Mouse (Mus musculus): ENCODE results near the gene Tedc1. TPM values are rescaled to one million over a fixed set of nuclear protein-coding genes. Genes with fewer than 3 reads are reported as not detected.

The Tedc1 gene
- polyA plus RNA-seq, 1 experiment: 2.0 TPM

- no peak for TF ChIP-seq POLR2A (IDR thresholded peaks at IDR 0.05; ENCODE audit: extremely low read depth, insufficient read depth, low read length)
- no peak for TF ChIP-seq CTCF (IDR thresholded peaks at IDR 0.05; ENCODE audit: extremely low read depth, insufficient read depth, low read length)
- no peaks in the 10 kb centered on the region for H3K4me1 ChIP-seq (ENCODE audit: control insufficient read depth, insufficient read depth, low read length)
- no peak overlapping the region for H3K27ac ChIP-seq (ENCODE audit: insufficient read depth, low read length)
- no peak overlapping the region for H3K4me3 ChIP-seq (ENCODE audit: insufficient read depth, low read length)
Observed at GRCm38 (mm10) chr12:113130732-113131131, 25.5 kb upstream of the Tedc1 start.

- no peak overlapping the region for H3K27ac ChIP-seq (ENCODE audit: insufficient read depth, low read length)
- no peak overlapping the region for H3K4me3 ChIP-seq (ENCODE audit: insufficient read depth, low read length)
- no peaks in the 10 kb centered on the region for H3K4me1 ChIP-seq (ENCODE audit: control insufficient read depth, insufficient read depth, low read length)
- no peak for TF ChIP-seq CTCF (IDR thresholded peaks at IDR 0.05; ENCODE audit: extremely low read depth, insufficient read depth, low read length)
- no peak for TF ChIP-seq POLR2A (IDR thresholded peaks at IDR 0.05; ENCODE audit: extremely low read depth, insufficient read depth, low read length)
Observed at GRCm38 (mm10) chr12:113131601-113132000, 24.6 kb upstream of the Tedc1 start.

GRCm38 (mm10) chr12:113132567-113132966 lies 23.7 kb upstream of the Tedc1 start:
- TF ChIP-seq POLR2A (IDR thresholded peaks at IDR 0.05; ENCODE audit: extremely low read depth, insufficient read depth, low read length) (no peak), CTCF (IDR thresholded peaks at IDR 0.05; ENCODE audit: extremely low read depth, insufficient read depth, low read length) (no peak)
- H3K27ac ChIP-seq (ENCODE audit: insufficient read depth, low read length): peak overlapping the region; percentile 43; the same call in 1 of the 2 replicates
- H3K4me3 ChIP-seq (ENCODE audit: insufficient read depth, low read length): no peak overlapping the region
- no peaks in the 10 kb centered on the region for H3K4me1 ChIP-seq (ENCODE audit: control insufficient read depth, insufficient read depth, low read length)

GRCm38 (mm10) chr12:113133260-113133659 lies 23.0 kb upstream of the Tedc1 start:
- no peak for TF ChIP-seq POLR2A (IDR thresholded peaks at IDR 0.05; ENCODE audit: extremely low read depth, insufficient read depth, low read length)
- TF ChIP-seq CTCF (IDR thresholded peaks at IDR 0.05; ENCODE audit: extremely low read depth, insufficient read depth, low read length): no peak
- Histone ChIP-seq H3K27ac (ENCODE audit: insufficient read depth, low read length) (peak overlapping the region; percentile 63; the same call in 1 of the 2 replicates), H3K4me1 (ENCODE audit: control insufficient read depth, insufficient read depth, low read length) (no peaks in the 10 kb centered on the region), H3K4me3 (ENCODE audit: insufficient read depth, low read length) (no peak overlapping the region)

GRCm38 (mm10) chr12:113133861-113134403 lies 22.3 kb upstream of the Tedc1 start:
- H3K4me1 ChIP-seq (ENCODE audit: control insufficient read depth, insufficient read depth, low read length): peaks cover under 1% of the 10 kb centered on the region; the same call in 1 of the 2 replicates
- H3K4me3 ChIP-seq (ENCODE audit: insufficient read depth, low read length): no peak overlapping the region
- H3K27ac ChIP-seq (ENCODE audit: insufficient read depth, low read length): peak overlapping the region; percentile 51; the same call in 1 of the 2 replicates
- TF ChIP-seq POLR2A (IDR thresholded peaks at IDR 0.05; ENCODE audit: extremely low read depth, insufficient read depth, low read length) (no peak), CTCF (IDR thresholded peaks at IDR 0.05; ENCODE audit: extremely low read depth, insufficient read depth, low read length) (no peak)

- peaks cover 6% of the 10 kb centered on the region for H3K4me1 ChIP-seq (ENCODE audit: control insufficient read depth, insufficient read depth, low read length)
- H3K4me3 ChIP-seq (ENCODE audit: insufficient read depth, low read length): no peak overlapping the region
- TF ChIP-seq CTCF (IDR thresholded peaks at IDR 0.05; ENCODE audit: extremely low read depth, insufficient read depth, low read length) (no peak), POLR2A (IDR thresholded peaks at IDR 0.05; ENCODE audit: extremely low read depth, insufficient read depth, low read length) (no peak)
- no peak overlapping the region for H3K27ac ChIP-seq (ENCODE audit: insufficient read depth, low read length)
Observed at GRCm38 (mm10) chr12:113134502-113134901, 21.7 kb upstream of the Tedc1 start.

- no peak overlapping the region for H3K27ac ChIP-seq (ENCODE audit: insufficient read depth, low read length)
- H3K4me1 ChIP-seq (ENCODE audit: control insufficient read depth, insufficient read depth, low read length): peaks cover 8% of the 10 kb centered on the region
- no peak overlapping the region for H3K4me3 ChIP-seq (ENCODE audit: insufficient read depth, low read length)
- TF ChIP-seq POLR2A (IDR thresholded peaks at IDR 0.05; ENCODE audit: extremely low read depth, insufficient read depth, low read length) (no peak), CTCF (IDR thresholded peaks at IDR 0.05; ENCODE audit: extremely low read depth, insufficient read depth, low read length) (no peak)
Observed at GRCm38 (mm10) chr12:113135401-113135800, 20.8 kb upstream of the Tedc1 start.

- H3K4me3 ChIP-seq (ENCODE audit: insufficient read depth, low read length): no peak overlapping the region
- H3K27ac ChIP-seq (ENCODE audit: insufficient read depth, low read length): no peak overlapping the region
- TF ChIP-seq CTCF (IDR thresholded peaks at IDR 0.05; ENCODE audit: extremely low read depth, insufficient read depth, low read length) (no peak), POLR2A (IDR thresholded peaks at IDR 0.05; ENCODE audit: extremely low read depth, insufficient read depth, low read length) (no peak)
- peaks cover 8% of the 10 kb centered on the region for H3K4me1 ChIP-seq (ENCODE audit: control insufficient read depth, insufficient read depth, low read length)
Observed at GRCm38 (mm10) chr12:113136492-113137020, 19.7 kb upstream of the Tedc1 start.

- Histone ChIP-seq H3K4me1 (ENCODE audit: control insufficient read depth, insufficient read depth, low read length) (peaks cover 8% of the 10 kb centered on the region), H3K4me3 (ENCODE audit: insufficient read depth, low read length) (no peak overlapping the region), H3K27ac (ENCODE audit: insufficient read depth, low read length) (no peak overlapping the region)
- TF ChIP-seq POLR2A (IDR thresholded peaks at IDR 0.05; ENCODE audit: extremely low read depth, insufficient read depth, low read length): no peak
- TF ChIP-seq CTCF (IDR thresholded peaks at IDR 0.05; ENCODE audit: extremely low read depth, insufficient read depth, low read length): no peak
Observed at GRCm38 (mm10) chr12:113137260-113138213, 18.7 kb upstream of the Tedc1 start.

Measured in cortical plate, adult 2 months (tissue).